In genomic region chr7:66839463-66840007, GRCm38 (mm10) we compare ENCODE assay signal across 8 mouse cellular contexts. TPM values are rescaled to one million over a fixed set of nuclear protein-coding genes. Genes with fewer than 3 reads are reported as not detected.
A peak's percentile ranks its signal among the peaks of the same experiment; 100 is the strongest.
DNase-seq lines count a peak whose midpoint lies in the region; ATAC-seq lines count a peak whose summit lies in the region.

Gene Adamts17 (plus strand): TSS chr7:66839735.

- peak within 1 kb of the TSS; percentile 99 for H3K4me2 ChIP-seq in embryonic facial prominence, embryonic 13.5 days
- H3K4me2 ChIP-seq in limb, embryonic 12.5 days = peak within 1 kb of the TSS; percentile 89
- peak within 1 kb of the TSS; percentile 98 for H3K4me2 ChIP-seq in midbrain, embryonic 15.5 days

- H3K4me1 ChIP-seq in embryonic facial prominence, embryonic 13.5 days = peaks cover 44% of the 10 kb centered on the region
- H3K4me1 ChIP-seq in limb, embryonic 12.5 days (replicated peaks) = peaks cover 27% of the 10 kb centered on the region
- H3K4me1 ChIP-seq in midbrain, embryonic 15.5 days = peaks cover 13% of the 10 kb centered on the region

- peak within 1 kb of the TSS; percentile 70 for H3K27ac ChIP-seq in embryonic facial prominence, embryonic 13.5 days
- H3K27ac ChIP-seq in limb, embryonic 12.5 days = peak within 1 kb of the TSS; percentile 76; the same call in 1 of the 2 replicates
- H3K27ac ChIP-seq in midbrain, embryonic 15.5 days = peak within 1 kb of the TSS; percentile 73

- H3K27me3 ChIP-seq in embryonic facial prominence, embryonic 13.5 days = peaks cover 10% of the 10 kb centered on the region
- peaks cover 13% of the 10 kb centered on the region for H3K27me3 ChIP-seq in limb, embryonic 12.5 days
- H3K27me3 ChIP-seq in midbrain, embryonic 15.5 days (replicated peaks) = peaks cover 18% of the 10 kb centered on the region

- peak; percentile 90 for ATAC-seq in embryonic facial prominence, embryonic 13.5 days (ENCODE audit: insufficient number of reproducible peaks, insufficient read depth, low FRiP score, low TSS enrichment, low read depth)
- peak; percentile 94 for ATAC-seq in limb, embryonic 12.5 days (ENCODE audit: insufficient number of reproducible peaks, insufficient read depth, low FRiP score, low TSS enrichment, low read depth)
- peak; percentile 98 for ATAC-seq in midbrain, embryonic 15.5 days (replicated peaks)

- H3K36me3 ChIP-seq in embryonic facial prominence, embryonic 13.5 days = no peaks in the 10 kb centered on the region
- H3K36me3 ChIP-seq in limb, embryonic 12.5 days = no peaks in the 10 kb centered on the region
- H3K36me3 ChIP-seq in midbrain, embryonic 15.5 days (replicated peaks) = no peaks in the 10 kb centered on the region

- H3K9me3 ChIP-seq in embryonic facial prominence, embryonic 13.5 days = no peaks in the 10 kb centered on the region
- no peaks in the 10 kb centered on the region for H3K9me3 ChIP-seq in limb, embryonic 12.5 days
- H3K9me3 ChIP-seq in midbrain, embryonic 15.5 days = no peaks in the 10 kb centered on the region

- H3K4me3 ChIP-seq in embryonic facial prominence, embryonic 13.5 days = peak within 1 kb of the TSS; percentile 67
- H3K4me3 ChIP-seq in limb, embryonic 12.5 days (replicated peaks) = peak within 1 kb of the TSS; percentile 64
- peak within 1 kb of the TSS; percentile 64 for H3K4me3 ChIP-seq in midbrain, embryonic 15.5 days

- WGBS in embryonic facial prominence, embryonic 13.5 days = under 1% methylated on average over 30 of the region's 30 CpGs
- under 1% methylated on average over 30 of the region's 30 CpGs for WGBS in limb, embryonic 12.5 days
- under 1% methylated on average over 30 of the region's 30 CpGs for whole genome bisulfite sequencing in midbrain, embryonic 15.5 days

- peak within 1 kb of the TSS; percentile 79 for H3K9ac ChIP-seq in embryonic facial prominence, embryonic 13.5 days
- H3K9ac ChIP-seq in limb, embryonic 12.5 days (replicated peaks) = peak within 1 kb of the TSS; percentile 71
- peak within 1 kb of the TSS; percentile 66 for H3K9ac ChIP-seq in midbrain, embryonic 15.5 days

- peak; percentile 84 for DNase-seq in 3T3-L1 (ENCODE audit: low read depth, low spot score)
- peak; percentile 93 to 94 for DNase-seq in adrenal gland, postnatal 36 days
- DNase-seq in heart, adult 8-10 months (ENCODE audit: low spot score) = peak; percentile 93
- DNase-seq in kidney, adult 8-10 months = peak; percentile 94 to 95
- peak; percentile 70 to 78 for DNase-seq in spleen, adult 18-20 months

RNA-seq across cellular contexts. Expression of gene Adamts17, which starts in this region (rescaled TPM):
- 1 to 10 TPM; 2.5 to 4.1 TPM for total RNA-seq in adrenal gland, postnatal 36 days (2021)
- polyA plus RNA-seq in embryonic facial prominence, embryonic 13.5 days (2015; fragmentation: Nextera tagmentation; extraction: Ambion mirVana) = 13.2 and 14.8 TPM in 2 replicates
- 1 to 10 TPM in 1 of 4 experiments, under 1 TPM in 3; 0.52 to 1.4 (median 0.63) TPM for total RNA-seq in heart, adult 8-10 months (2022)
- polyA plus RNA-seq in limb, embryonic 12.5 days (2016; fragmentation: Nextera tagmentation; extraction: Ambion mirVana) = 11.6 and 12.9 TPM in 2 replicates
- 3.1 and 3.7 TPM in 2 replicates for polyA plus RNA-seq in midbrain, embryonic 15.5 days (2015; fragmentation: Nextera tagmentation; extraction: Ambion mirVana)

Comparison
In these comparisons a context has a peak if more than half of its experiments do, and no peak if none do; other contexts are left out.
1. Peak in every context shown above with its lines: DNase-seq, ATAC-seq, H3K4me3 ChIP-seq and H3K27ac ChIP-seq.